Mouse (Mus musculus) liver, embryonic 12.5 days (tissue): ENCODE measurements around the gene Rpap2. TPM values are rescaled to one million over a fixed set of nuclear protein-coding genes. Genes with fewer than 3 reads are reported as not detected.

ENCODE experiments used
- ATAC-seq: fragments of 200-750 bp; cut with Nextera tagmentation; 2 replicates; pipeline ENCODE4 v1.8.0; 2017; ENCODE audit warnings: moderate number of reproducible peaks, mild to moderate bottlenecking, moderate library complexity
- H3K27ac ChIP-seq: fragments of 300-500 bp; sonication (generic); 2 replicates; pipeline ENCODE4 v1.5.1; 2016; ENCODE audit warnings: mild to moderate bottlenecking
- H3K27me3 ChIP-seq: fragments of 300-500 bp; sonication (generic); replicated peaks from 2 replicates; pipeline ENCODE4 v1.6.1; 2016; ENCODE audit warnings: mild to moderate bottlenecking, moderate library complexity
- H3K36me3 ChIP-seq: fragments of 300-500 bp; sonication (generic); 2 replicates; pipeline ENCODE4 v1.6.1; 2016; ENCODE audit warnings: mild to moderate bottlenecking, moderate library complexity
- H3K4me1 ChIP-seq: fragments of 300-500 bp; sonication (generic); 2 replicates; pipeline ENCODE4 v1.6.1; 2016
- H3K4me2 ChIP-seq: fragments of 300-500 bp; sonication (generic); 2 replicates; pipeline ENCODE4 v1.6.1; 2016; ENCODE audit warnings: mild to moderate bottlenecking, moderate library complexity
- H3K4me3 ChIP-seq: fragments of 300-500 bp; sonication (generic); 2 replicates; pipeline ENCODE4 v1.5.1; 2016; ENCODE audit warnings: mild to moderate bottlenecking, moderate library complexity
- H3K9ac ChIP-seq: fragments of 300-500 bp; sonication (generic); 2 replicates; pipeline ENCODE4 v1.6.1; 2016; ENCODE audit warnings: mild to moderate bottlenecking, moderate library complexity
- H3K9me3 ChIP-seq: fragments of 300-500 bp; sonication (generic); replicated peaks from 2 replicates; pipeline ENCODE4 v1.6.1; 2016; ENCODE audit warnings: mild to moderate bottlenecking, moderate library complexity
- WGBS: fragments of 180-500 bp; shearing (Covaris S2); methylation state at CpG from one replicate; pipeline ENCODE4 v1.1.7; 2016; ENCODE audit not compliant: insufficient replicate concordance; 5-methylcytosine and 5-hydroxymethylcytosine counted together
- polyA plus RNA-seq: library from polyadenylated mRNA; unstranded; fragments of >200 nt; fragmentation: Nextera tagmentation; extraction: Ambion mirVana; gene quantifications from 2 replicates; pipeline ENCODE4 v1.2.1, GENCODE M21; 2016

Rpap2 gene
- 9.1 and 10.6 TPM in 2 replicates for polyA plus RNA-seq

DNA sequence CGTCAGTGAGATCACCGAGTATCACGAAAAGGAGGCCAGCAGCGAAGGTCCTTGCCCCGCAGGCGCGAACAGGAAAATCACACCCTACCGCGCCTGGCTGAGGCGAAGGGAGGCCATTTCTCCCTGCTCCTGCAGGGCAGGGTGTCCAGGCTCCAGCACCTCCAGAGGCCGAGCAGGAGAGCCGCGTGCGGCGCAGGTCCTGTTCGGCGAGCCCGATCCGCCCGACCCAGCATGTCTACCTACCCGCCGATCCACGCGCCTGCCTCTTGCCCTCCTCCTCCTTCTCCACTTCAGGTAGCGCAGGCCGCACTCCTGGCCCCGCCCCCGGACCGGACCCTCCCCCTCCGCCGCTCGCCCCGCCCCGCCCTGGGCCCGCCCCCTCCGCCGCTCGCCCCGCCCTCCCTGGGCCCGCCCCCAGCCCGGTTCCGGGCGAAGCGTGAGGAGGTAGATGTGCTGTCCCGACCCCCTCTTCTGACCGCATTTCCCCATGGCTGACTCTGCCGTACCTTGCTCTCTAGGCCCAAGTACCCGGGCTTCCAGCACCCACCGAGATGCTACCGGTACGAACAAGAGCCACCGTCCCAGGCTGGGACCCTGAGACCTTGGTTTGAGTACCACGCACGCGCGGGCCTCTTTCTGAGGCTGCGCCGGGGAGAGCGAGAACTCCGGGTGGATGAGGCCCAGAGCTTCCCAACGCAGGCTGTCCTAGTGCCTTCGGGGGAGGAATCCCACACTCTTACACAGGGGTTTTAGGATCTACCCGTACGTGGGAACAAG, at the start of gene Rpap2, which contains the start of gene Glmn:
Rpap2 (plus strand) TSS at position 73 of the 777 bp plus-strand sequence.
Glmn (minus strand) TSS at position 588 of the 777 bp plus-strand sequence.
- H3K27me3 ChIP-seq, result no peaks in the 10 kb centered on the region
- H3K4me3 ChIP-seq, result peak within 1 kb of the TSS; percentile 77
- H3K36me3 ChIP-seq, result peaks cover 20% of the 10 kb centered on the region
- peak; percentile 96 for ATAC-seq
- H3K4me1 ChIP-seq, result peaks cover 12% of the 10 kb centered on the region
- WGBS, result 1% methylated on average over 58 of the region's 64 CpGs
- H3K9ac ChIP-seq, result peak within 1 kb of the TSS; percentile 83
- H3K9me3 ChIP-seq, result no peaks in the 10 kb centered on the region
- peak within 1 kb of the TSS; percentile 81 for H3K27ac ChIP-seq
- peak within 1 kb of the TSS; percentile 90 for H3K4me2 ChIP-seq

DNA sequence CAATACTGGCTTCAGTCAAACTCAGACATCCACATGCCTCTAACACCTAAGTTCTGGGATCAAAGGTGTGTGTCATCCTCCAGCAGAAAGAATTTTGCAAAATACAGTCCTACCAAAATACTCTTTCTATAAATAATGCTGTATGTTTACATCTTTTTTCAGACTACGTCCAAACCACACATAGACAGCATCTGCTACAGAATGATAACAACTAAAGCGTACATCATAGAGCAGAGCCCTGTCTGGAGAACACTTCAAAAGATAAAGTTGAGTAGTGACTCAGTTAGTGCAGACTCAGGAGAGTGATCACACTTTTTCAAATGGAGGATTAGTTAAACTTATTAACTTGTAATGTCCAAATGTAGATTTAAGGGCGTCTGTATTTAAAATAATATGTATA, 49.2 kb upstream of the Rpap2 start:
- ATAC-seq, result peak; percentile 100
- H3K27ac ChIP-seq, result peak overlapping the region; percentile 83

DNA sequence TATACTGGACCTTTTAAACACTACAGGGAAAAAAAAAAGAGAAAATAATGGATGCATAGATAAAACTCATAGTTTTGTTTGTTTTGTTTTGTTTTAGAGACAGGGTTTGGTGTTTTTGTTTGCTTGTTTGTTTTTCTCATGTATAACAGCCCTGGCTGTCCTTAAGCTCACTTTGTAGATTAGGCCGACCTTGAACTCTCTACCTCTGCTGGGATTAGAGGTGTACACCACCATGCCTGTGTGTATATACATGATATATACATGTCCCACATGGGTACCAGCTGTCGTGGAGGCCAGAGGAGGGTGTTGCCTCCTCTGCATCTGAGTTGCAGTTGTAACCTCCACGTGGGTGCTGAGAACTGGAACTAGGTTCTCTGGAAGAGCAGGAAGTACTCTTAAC, 48.7 kb upstream of the Rpap2 start:
- H3K4me1 ChIP-seq, result peaks cover 25% of the 10 kb centered on the region
- H3K9me3 ChIP-seq, result no peaks in the 10 kb centered on the region
- 72% methylated on average over 3 of the region's 3 CpGs for WGBS
- H3K27ac ChIP-seq, result peak overlapping the region; percentile 83
- ATAC-seq, result peak; percentile 43
- peak overlapping the region; percentile 44; the same call in 1 of the 2 replicates for H3K9ac ChIP-seq
- H3K4me3 ChIP-seq, result no peak overlapping the region
- peaks cover 18% of the 10 kb centered on the region for H3K36me3 ChIP-seq
- peak overlapping the region; percentile 32 for H3K4me2 ChIP-seq
- H3K27me3 ChIP-seq, result no peaks in the 10 kb centered on the region

More for the DNA sequence above, 49.2 kb upstream of the Rpap2 start:
- H3K4me1 ChIP-seq, result peaks cover 25% of the 10 kb centered on the region
- peak overlapping the region; percentile 32 for H3K4me2 ChIP-seq
- no peaks in the 10 kb centered on the region for H3K9me3 ChIP-seq
- H3K4me3 ChIP-seq, result no peak overlapping the region
- WGBS, result 32% methylated on average over 3 of the region's 3 CpGs
- no peaks in the 10 kb centered on the region for H3K27me3 ChIP-seq
- H3K9ac ChIP-seq, result no peak overlapping the region; the same call in 1 of the 2 replicates
- H3K36me3 ChIP-seq, result peaks cover 18% of the 10 kb centered on the region

DNA sequence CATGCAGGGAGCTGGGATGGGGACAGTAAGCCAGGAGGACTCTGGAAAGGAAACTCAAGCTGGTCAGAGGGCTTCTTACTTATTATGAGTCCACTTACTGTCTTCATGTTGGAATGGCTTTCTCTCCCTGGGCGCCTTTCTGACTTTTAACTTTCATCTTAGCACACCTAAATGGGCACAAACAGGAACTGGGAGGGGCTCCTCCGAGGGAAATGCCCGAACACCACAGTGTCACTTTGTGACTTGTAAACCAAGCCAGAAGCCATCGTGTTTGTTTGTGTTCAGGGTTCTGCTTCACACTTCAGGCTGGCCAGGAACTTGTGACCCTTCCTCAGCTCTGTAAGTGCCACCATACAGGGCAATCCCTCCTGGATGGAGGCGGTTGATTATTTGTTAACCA, 42.8 kb upstream of the Rpap2 start:
- peaks cover 6% of the 10 kb centered on the region for H3K4me1 ChIP-seq
- no peak overlapping the region for H3K9ac ChIP-seq
- no peaks in the 10 kb centered on the region for H3K27me3 ChIP-seq
- H3K9me3 ChIP-seq, result no peaks in the 10 kb centered on the region
- 68% methylated on average over 5 of the region's 5 CpGs for WGBS
- H3K4me3 ChIP-seq, result no peak overlapping the region
- no peak overlapping the region for H3K27ac ChIP-seq
- no peak for ATAC-seq
- H3K36me3 ChIP-seq, result peaks cover 33% of the 10 kb centered on the region
- no peak overlapping the region for H3K4me2 ChIP-seq

DNA sequence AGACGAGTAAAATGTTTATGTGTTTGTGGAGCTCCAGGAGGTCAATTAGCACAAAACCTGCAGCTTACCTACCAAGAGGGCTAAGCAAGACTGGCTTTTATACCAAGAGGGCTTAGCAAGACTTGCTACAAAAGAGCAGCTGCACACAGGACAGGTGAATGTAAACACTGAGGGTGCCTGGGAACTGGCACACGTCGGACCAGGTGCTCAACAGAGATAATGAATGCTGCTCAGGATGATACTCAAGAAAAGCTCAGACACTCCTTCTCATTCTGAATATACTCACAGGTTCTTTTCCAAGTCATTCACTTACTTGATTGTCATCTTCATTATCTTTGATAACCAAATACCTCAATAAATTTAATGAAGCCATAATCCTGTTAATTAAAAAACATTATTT, 40.2 kb upstream of the Rpap2 start:
- 59% methylated on average over 3 of the region's 3 CpGs for WGBS

DNA sequence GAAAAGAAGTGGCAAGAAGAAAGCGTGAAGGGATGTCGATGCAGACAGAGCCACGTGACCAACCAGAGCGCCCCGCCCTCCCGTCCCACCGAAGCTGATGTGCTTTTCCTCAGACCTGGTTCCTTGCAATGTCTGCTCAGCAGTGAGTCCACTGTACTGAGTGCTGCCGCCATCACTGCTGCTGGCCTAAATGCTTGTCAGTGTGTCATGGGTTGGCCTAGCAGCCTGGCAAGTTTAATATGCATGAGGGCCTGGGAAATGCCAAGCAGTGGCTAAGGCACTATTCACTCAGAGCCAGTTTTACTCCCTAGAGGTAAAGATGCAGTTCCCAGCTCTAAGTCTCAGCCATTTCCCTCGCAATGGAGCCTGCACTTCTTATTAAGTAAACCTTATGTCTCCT, 28.0 kb upstream of the Rpap2 start:
- ATAC-seq, result no peak
- Histone ChIP-seq H3K4me3 (no peak overlapping the region), H3K9ac (no peak overlapping the region), H3K36me3 (peaks cover 60% of the 10 kb centered on the region), H3K27me3 (no peaks in the 10 kb centered on the region), H3K4me1 (no peaks in the 10 kb centered on the region), H3K9me3 (no peaks in the 10 kb centered on the region), H3K27ac (no peak overlapping the region), H3K4me2 (no peak overlapping the region)
- 84% methylated on average over 9 of the region's 9 CpGs for WGBS

More for the DNA sequence above, 40.2 kb upstream of the Rpap2 start:
- H3K36me3 ChIP-seq, result peaks cover 40% of the 10 kb centered on the region
- peak; percentile 80 for ATAC-seq
- H3K9ac ChIP-seq, result no peak overlapping the region
- H3K4me1 ChIP-seq, result peaks cover 6% of the 10 kb centered on the region
- H3K4me3 ChIP-seq, result no peak overlapping the region
- no peaks in the 10 kb centered on the region for H3K27me3 ChIP-seq
- H3K4me2 ChIP-seq, result no peak overlapping the region
- H3K27ac ChIP-seq, result no peak overlapping the region
- H3K9me3 ChIP-seq, result no peaks in the 10 kb centered on the region

DNA sequence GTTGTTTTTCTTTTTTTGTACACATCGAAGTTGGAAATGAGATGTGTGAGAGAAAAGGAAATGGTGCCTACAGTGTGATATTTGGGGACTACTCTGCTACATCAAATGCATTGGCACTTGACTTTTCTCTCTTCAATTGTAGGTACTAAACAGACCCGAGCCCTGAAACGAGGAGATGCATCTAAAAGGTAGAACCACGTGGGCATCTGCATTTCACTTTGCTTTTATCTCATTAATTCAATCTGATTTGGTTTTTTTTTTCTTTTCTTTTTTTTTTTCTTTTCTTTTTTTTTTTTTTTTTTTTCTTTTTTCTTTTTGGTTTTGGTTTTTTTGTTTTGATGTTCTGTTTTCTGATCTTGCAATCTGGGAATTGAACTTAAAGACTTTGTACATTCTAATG, 1.2 kb downstream of the Rpap2 start:
- ATAC-seq, result no peak
- peaks cover 12% of the 10 kb centered on the region for H3K4me1 ChIP-seq
- peak overlapping the region; percentile 77 for H3K4me3 ChIP-seq
- peak overlapping the region; percentile 83 for H3K9ac ChIP-seq
- H3K27ac ChIP-seq, result peak overlapping the region; percentile 81; the same call in 1 of the 2 replicates
- H3K9me3 ChIP-seq, result no peaks in the 10 kb centered on the region
- H3K36me3 ChIP-seq, result peaks cover 20% of the 10 kb centered on the region
- 17% methylated on average over 4 of the region's 4 CpGs for WGBS
- H3K4me2 ChIP-seq, result peak overlapping the region; percentile 90
- H3K27me3 ChIP-seq, result no peaks in the 10 kb centered on the region

DNA sequence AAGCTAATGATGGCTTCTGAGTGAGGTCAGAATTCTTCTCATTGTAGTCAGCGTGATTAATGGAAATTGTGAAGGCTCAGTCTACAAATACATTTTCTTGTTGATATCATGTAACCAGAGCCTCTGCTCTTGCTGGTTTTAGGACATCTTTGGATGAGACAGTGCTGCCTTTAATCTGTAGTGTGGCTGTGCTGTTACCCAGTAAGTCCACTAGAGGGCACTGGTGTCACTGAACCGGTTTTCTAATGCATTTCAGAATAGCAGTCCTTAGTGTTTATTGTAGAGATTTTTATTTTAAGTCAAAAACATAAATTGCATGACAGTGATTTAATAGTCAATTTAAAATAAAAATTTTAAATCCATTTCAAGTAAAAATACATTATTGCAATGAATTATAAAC, 14.1 kb downstream of the Rpap2 start:
- no peak for ATAC-seq
- 4% methylated on average over 2 of the region's 2 CpGs for WGBS
- no peak overlapping the region for H3K9ac ChIP-seq

DNA sequence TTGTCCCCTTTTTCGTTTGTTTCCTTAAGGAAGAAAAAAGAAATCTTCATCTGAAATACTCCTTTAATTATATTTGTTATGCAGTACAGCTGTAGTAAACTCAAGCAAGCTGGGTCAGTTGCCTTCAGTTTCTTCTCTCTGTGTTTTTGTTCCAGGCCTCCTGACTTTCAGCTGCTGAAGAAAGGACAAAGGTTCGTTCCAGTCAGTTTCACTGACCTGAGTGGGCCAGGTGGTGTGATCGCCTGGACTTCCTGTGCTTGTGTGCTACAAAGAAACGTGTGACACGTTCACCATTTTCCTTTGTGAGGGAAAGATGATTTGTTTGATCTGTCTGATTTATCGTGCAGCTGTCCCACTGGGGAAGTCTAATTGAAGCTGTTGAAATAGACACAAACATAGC, 20.8 kb downstream of the Rpap2 start:
- Histone ChIP-seq H3K4me3 (no peak overlapping the region), H3K27me3 (no peaks in the 10 kb centered on the region), H3K4me1 (peaks cover 12% of the 10 kb centered on the region; the same call in 1 of the 2 replicates), H3K27ac (no peak overlapping the region), H3K9ac (no peak overlapping the region), H3K9me3 (no peaks in the 10 kb centered on the region), H3K36me3 (peaks cover 49% of the 10 kb centered on the region), H3K4me2 (no peak overlapping the region)
- WGBS, result 76% methylated on average over 6 of the region's 6 CpGs
- no peak for ATAC-seq

More for the DNA sequence above, 14.1 kb downstream of the Rpap2 start:
- Histone ChIP-seq H3K27me3 (no peaks in the 10 kb centered on the region), H3K36me3 (peaks cover 22% of the 10 kb centered on the region), H3K4me3 (no peak overlapping the region), H3K4me1 (0 out of 2 replicates have a peak, but pooled peaks cover 3% of the 10 kb centered on the region), H3K4me2 (no peak overlapping the region), H3K9me3 (no peaks in the 10 kb centered on the region), H3K27ac (no peak overlapping the region)

DNA sequence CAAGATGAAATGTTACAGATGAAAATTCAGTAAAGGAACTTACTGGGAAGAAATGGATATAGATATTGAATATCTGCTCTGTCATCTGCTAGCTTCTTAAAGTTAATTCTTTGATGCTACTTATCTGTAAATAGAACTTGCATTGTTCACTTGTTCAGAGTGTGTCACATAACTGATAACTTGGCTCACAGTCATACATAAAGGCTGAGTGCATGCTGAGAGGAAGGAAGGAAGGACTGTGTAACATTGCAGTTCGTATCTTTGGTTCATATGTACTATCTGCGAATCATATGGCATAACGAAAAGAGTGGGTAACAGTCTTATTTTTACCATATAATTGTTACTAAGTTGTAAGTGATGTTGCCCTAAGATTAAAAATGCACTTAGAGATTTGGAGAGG, 24.2 kb downstream of the Rpap2 start:
- no peaks in the 10 kb centered on the region for H3K9me3 ChIP-seq
- no peak overlapping the region for H3K4me2 ChIP-seq
- H3K27me3 ChIP-seq, result no peaks in the 10 kb centered on the region
- peak; percentile 69; the same call in 1 of the 2 replicates for ATAC-seq
- peaks cover 9% of the 10 kb centered on the region; the same call in 1 of the 2 replicates for H3K4me1 ChIP-seq
- no peak overlapping the region for H3K4me3 ChIP-seq
- no peak overlapping the region for H3K9ac ChIP-seq
- WGBS, result 54% methylated on average over 3 of the region's 3 CpGs
- peaks cover 45% of the 10 kb centered on the region for H3K36me3 ChIP-seq
- no peak overlapping the region for H3K27ac ChIP-seq

DNA sequence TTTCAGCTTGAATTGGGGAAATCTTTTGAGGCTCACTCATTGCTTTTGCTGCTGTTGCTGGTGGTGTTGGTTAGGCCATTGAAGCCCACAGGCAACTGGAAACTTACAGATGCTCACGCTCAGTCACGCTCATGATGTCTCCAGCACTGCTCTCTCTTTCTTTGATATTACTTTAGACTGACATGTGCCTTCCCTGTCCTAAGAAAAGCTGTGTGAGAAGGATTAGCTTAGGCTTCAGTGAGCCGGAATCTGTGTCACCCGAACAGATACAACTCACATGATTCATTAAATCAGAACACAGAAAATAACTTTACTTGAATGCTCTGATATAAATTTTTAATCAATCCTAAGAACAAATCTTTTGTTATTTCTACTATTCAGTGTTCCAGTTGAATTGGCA, 36.5 kb downstream of the Rpap2 start:
- H3K4me1 ChIP-seq, result no peaks in the 10 kb centered on the region
- H3K4me3 ChIP-seq, result no peak overlapping the region
- H3K27me3 ChIP-seq, result no peaks in the 10 kb centered on the region
- H3K36me3 ChIP-seq, result peaks cover 33% of the 10 kb centered on the region
- H3K9me3 ChIP-seq, result no peaks in the 10 kb centered on the region
- no peak overlapping the region for H3K9ac ChIP-seq
- no peak overlapping the region for H3K27ac ChIP-seq
- H3K4me2 ChIP-seq, result no peak overlapping the region
- no peak for ATAC-seq
- 90% methylated on average over 4 of the region's 4 CpGs for WGBS

DNA sequence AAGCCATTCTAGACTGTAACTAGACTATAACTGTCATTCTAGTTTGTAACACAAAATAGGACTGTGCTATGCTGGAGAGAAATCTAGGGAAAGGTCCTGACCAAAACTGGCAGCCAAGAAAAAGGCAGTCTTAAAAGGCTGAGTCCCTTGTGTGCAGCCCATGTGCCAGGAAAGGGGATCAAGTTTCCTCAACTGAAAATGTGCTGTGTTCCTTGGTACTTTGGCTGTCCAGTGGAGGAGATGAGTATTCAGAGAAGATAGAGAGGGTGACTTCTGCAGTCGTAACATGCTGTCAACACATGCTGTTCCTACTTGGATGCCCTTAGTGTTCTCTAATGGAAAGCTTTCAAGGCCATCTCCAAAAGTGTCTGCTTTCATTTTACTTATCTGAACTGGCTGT, 39.9 kb downstream of the Rpap2 start:
- Histone ChIP-seq H3K9ac (no peak overlapping the region), H3K27ac (no peak overlapping the region), H3K9me3 (no peaks in the 10 kb centered on the region), H3K27me3 (no peaks in the 10 kb centered on the region), H3K4me2 (no peak overlapping the region), H3K4me1 (no peaks in the 10 kb centered on the region), H3K4me3 (no peak overlapping the region), H3K36me3 (peaks cover 19% of the 10 kb centered on the region)
- ATAC-seq, result no peak
- WGBS, result 74% methylated on average over 1 of the region's 1 CpGs
